Mouse (Mus musculus) G1E (cell line): ENCODE results near the gene Mcam.

Source experiments
- CTCF ChIP-seq: IDR thresholded peaks from 2 replicates; pipeline ENCODE4 v1.5.1; 2012; ENCODE audit warnings: low read depth, low read length, inconsistent platforms, mixed read lengths
- GATA1 ChIP-seq: IDR thresholded peaks from 2 replicates; pipeline ENCODE4 v1.6.1; 2012; ENCODE audit warnings: borderline replicate concordance, low read length, inconsistent platforms, mixed read lengths
- POLR2AphosphoS5 ChIP-seq: IDR thresholded peaks from 2 replicates; pipeline ENCODE4 v1.6.1; 2012; ENCODE audit warnings: low read depth, low read length, inconsistent platforms; ENCODE audit not compliant: insufficient replicate concordance
- TAL1 ChIP-seq: conservative IDR thresholded peaks from 2 replicates; pipeline ENCODE4 v1.6.1; 2012; ENCODE audit warnings: low read depth, low read length, inconsistent platforms, mixed read lengths

DNA sequence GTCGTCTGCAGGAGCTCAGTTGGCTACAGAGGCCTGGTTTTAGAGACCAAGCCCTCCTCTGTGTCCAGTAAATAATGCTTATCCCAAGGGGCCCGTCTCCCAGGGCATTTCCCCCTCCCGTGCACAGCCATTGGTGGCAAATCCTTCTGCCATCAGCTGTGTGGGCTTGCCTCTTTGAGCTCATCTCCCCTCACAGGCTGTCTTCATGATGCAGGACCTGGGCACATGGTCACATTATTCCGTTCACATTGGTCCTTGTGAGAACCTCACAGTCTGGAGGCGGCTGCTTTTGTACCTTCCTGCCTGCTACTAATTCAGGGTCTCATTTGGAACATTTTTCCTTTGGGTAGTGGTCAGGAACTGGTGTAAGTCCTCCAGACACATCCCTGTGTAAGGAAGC, 7.7 kb downstream of the Mcam start:
- no peak for TF ChIP-seq CTCF
- TF ChIP-seq TAL1, result no peak
- no peak for TF ChIP-seq GATA1
- no peak for TF ChIP-seq POLR2AphosphoS5
